Mouse (Mus musculus) midbrain, embryonic 11.5 days (tissue): ENCODE measurements at regions not wholly inside any gene's neighbourhood (a gene's known extent, or its start where the extent isn't known, plus 50 kb on each side); places are given as distances from the start of the nearest gene placed in this dataset.
A peak's percentile ranks its signal among the peaks of the same experiment; 100 is the strongest.

Experiments
- ATAC-seq: fragments of 200-750 bp; cut with Nextera tagmentation; 2 replicates; pipeline ENCODE4 v1.8.0; 2017; ENCODE audit warnings: moderate TSS enrichment, moderate library complexity; ENCODE audit not compliant: low FRiP score
- DNase-seq: peaks from one replicate; pipeline ENCODE4 v3.0.0; 2015; ENCODE audit warnings: low spot score; ENCODE audit errors: missing footprints
- H3K27ac ChIP-seq: fragments of 300-500 bp; sonication (generic); 2 replicates; pipeline ENCODE4 v1.5.1; 2014; ENCODE audit warnings: low read depth, low read length
- H3K27me3 ChIP-seq: fragments of 300-500 bp; sonication (generic); 2 replicates; pipeline ENCODE4 v1.6.1; 2014; ENCODE audit warnings: mild to moderate bottlenecking, low read length, moderate library complexity, mixed read lengths; ENCODE audit not compliant: control insufficient read depth, insufficient read depth
- H3K36me3 ChIP-seq: fragments of 300-500 bp; sonication (generic); 2 replicates; pipeline ENCODE4 v1.6.1; 2014; ENCODE audit warnings: mild to moderate bottlenecking, low read length, moderate library complexity, mixed read lengths; ENCODE audit not compliant: control insufficient read depth, insufficient read depth
- H3K4me1 ChIP-seq: fragments of 300-500 bp; sonication (generic); 2 replicates; pipeline ENCODE4 v1.6.1; 2014; ENCODE audit warnings: low read length; ENCODE audit not compliant: control insufficient read depth, insufficient read depth
- H3K4me2 ChIP-seq: fragments of 300-500 bp; sonication (generic); 2 replicates; pipeline ENCODE4 v1.6.1; 2014; ENCODE audit warnings: mild to moderate bottlenecking, moderate library complexity
- H3K4me3 ChIP-seq: fragments of 300-500 bp; sonication (generic); 2 replicates; pipeline ENCODE4 v1.5.1; 2014; ENCODE audit warnings: low read depth, low read length
- H3K9ac ChIP-seq: fragments of 300-500 bp; sonication (generic); 2 replicates; pipeline ENCODE4 v1.6.1; 2014; ENCODE audit warnings: low read length
- H3K9me3 ChIP-seq: fragments of 300-500 bp; sonication (generic); 2 replicates; pipeline ENCODE4 v1.6.1; 2016; ENCODE audit warnings: low read length; ENCODE audit not compliant: control insufficient read depth
- WGBS: fragments of 180-500 bp; shearing (Covaris S2); extraction: QIAGEN DNeasy Blood & Tissue Kit; methylation state at CpG from one replicate; pipeline ENCODE4 v1.1.7; 2014; 5-methylcytosine and 5-hydroxymethylcytosine counted together

- Histone ChIP-seq H3K27ac (no peak overlapping the region), H3K36me3 (no peaks in the 10 kb centered on the region), H3K4me3 (no peak overlapping the region), H3K9ac (no peak overlapping the region), H3K27me3 (no peaks in the 10 kb centered on the region), H3K4me1 (no peaks in the 10 kb centered on the region), H3K4me2 (no peak overlapping the region), H3K9me3 (no peaks in the 10 kb centered on the region)
- WGBS = 78% methylated on average over 1 of the region's 1 CpGs
- ATAC-seq (no peak), DNase-seq (no peak)
These were observed 1034.4 kb downstream of the Tlr4 start for GRCm38 (mm10) chr4:67861801-67862200.

GRCm38 (mm10) chr4:67853001-67853400 is 1025.6 kb downstream of the Tlr4 start:
- DNase-seq (no peak), ATAC-seq (no peak)
- no peaks in the 10 kb centered on the region for H3K4me1 ChIP-seq
- no peak overlapping the region for H3K9ac ChIP-seq
- H3K27ac ChIP-seq = no peak overlapping the region
- no peak overlapping the region for H3K4me2 ChIP-seq
- no peak overlapping the region for H3K4me3 ChIP-seq
- WGBS = 84% methylated on average over 4 of the region's 4 CpGs
- no peaks in the 10 kb centered on the region for H3K27me3 ChIP-seq
- no peaks in the 10 kb centered on the region for H3K36me3 ChIP-seq
- no peaks in the 10 kb centered on the region for H3K9me3 ChIP-seq

- H3K4me2 ChIP-seq = no peak overlapping the region
- WGBS = 79% methylated on average over 4 of the region's 4 CpGs
- no peaks in the 10 kb centered on the region for H3K27me3 ChIP-seq
- no peak for DNase-seq
- H3K4me1 ChIP-seq = no peaks in the 10 kb centered on the region
- no peak overlapping the region for H3K4me3 ChIP-seq
- no peak overlapping the region for H3K27ac ChIP-seq
- no peak for ATAC-seq
- H3K9me3 ChIP-seq = no peaks in the 10 kb centered on the region
- no peaks in the 10 kb centered on the region for H3K36me3 ChIP-seq
- H3K9ac ChIP-seq = no peak overlapping the region
These were observed 1006.0 kb downstream of the Tlr4 start for GRCm38 (mm10) chr4:67833397-67833796.

DNA sequence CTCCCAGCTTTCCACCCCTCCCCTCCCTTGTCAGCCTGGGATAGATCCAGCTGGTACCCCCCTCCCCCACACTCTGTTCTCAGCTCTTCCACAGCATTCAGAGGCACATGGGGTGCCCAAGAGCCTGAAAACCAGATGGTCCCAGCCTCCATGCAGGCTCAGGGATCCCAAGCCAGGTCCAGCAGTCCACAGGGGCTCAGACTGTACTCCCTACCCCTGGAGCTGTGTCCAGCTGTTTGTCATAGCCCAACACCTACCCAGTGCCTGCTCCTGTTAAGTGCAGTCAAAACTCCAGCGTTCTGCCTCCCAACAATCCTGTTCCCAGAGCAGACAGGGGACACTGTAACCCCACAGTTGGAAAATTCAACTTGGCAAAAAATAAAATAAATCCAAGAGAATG is 998.1 kb downstream of the Tlr4 start:
- no peak overlapping the region for H3K27ac ChIP-seq
- H3K36me3 ChIP-seq = no peaks in the 10 kb centered on the region
- H3K9me3 ChIP-seq = no peaks in the 10 kb centered on the region
- H3K27me3 ChIP-seq = no peaks in the 10 kb centered on the region
- peak; percentile 48; the same call in 1 of the 2 replicates for ATAC-seq
- 63% methylated on average over 1 of the region's 1 CpGs for WGBS
- no peak overlapping the region for H3K4me3 ChIP-seq
- H3K9ac ChIP-seq = no peak overlapping the region
- no peak for DNase-seq
- no peaks in the 10 kb centered on the region for H3K4me1 ChIP-seq
- H3K4me2 ChIP-seq = no peak overlapping the region

DNA sequence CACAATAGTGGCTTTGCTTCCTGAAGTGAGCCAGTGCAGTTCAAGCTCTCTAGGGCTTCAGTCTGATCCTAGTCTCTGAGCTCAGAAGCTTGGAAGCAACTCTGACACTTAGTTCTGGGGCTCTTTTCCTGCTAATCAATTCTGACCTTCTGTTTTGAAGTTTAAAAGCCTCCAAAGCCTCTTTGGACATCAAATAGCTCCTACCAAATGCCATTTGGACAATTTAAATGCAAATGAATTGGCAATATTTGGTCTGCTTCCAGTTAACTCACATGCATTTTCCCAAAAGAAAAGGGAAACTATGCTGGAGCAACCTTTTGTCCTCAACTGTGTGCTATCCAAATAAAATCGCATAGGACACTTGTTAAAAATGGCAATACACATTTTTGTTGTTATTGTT is 968.7 kb downstream of the Tlr4 start:
- DNase-seq (peak; percentile 83), ATAC-seq (peak; percentile 75)
- no peaks in the 10 kb centered on the region for H3K27me3 ChIP-seq
- no peak overlapping the region for H3K27ac ChIP-seq
- no peaks in the 10 kb centered on the region for H3K36me3 ChIP-seq
- H3K9me3 ChIP-seq = no peaks in the 10 kb centered on the region
- H3K9ac ChIP-seq = no peak overlapping the region
- no peak overlapping the region for H3K4me2 ChIP-seq
- WGBS = 48% methylated on average over 1 of the region's 1 CpGs
- H3K4me1 ChIP-seq = no peaks in the 10 kb centered on the region
- H3K4me3 ChIP-seq = no peak overlapping the region
